ENCODE assay signal across 19 mouse cellular contexts in genomic region chr14:77567120-77567519, GRCm38 (mm10).
"Had no signal": no experiment of that assay in that cellular context is flagged by ENCODE, and none has a peak within 500 bp of the region (broad histone marks: within the 10 kb centered on the region; RNA-seq: fewer than 3 reads in every experiment).

No protein-coding gene starts in this region.

- H3K36me3 ChIP-seq: liver, embryonic 13.5 days; liver, embryonic 15.5 days; midbrain, embryonic 10.5 days; midbrain, embryonic 13.5 days; midbrain, embryonic 15.5 days; neural tube, embryonic 13.5 days; neural tube, embryonic 15.5 days had no signal

- ATAC-seq: liver, postnatal 0 days; midbrain, embryonic 13.5 days; midbrain, embryonic 15.5 days had no signal

- H3K9me3 ChIP-seq: liver, embryonic 13.5 days; liver, embryonic 15.5 days; midbrain, embryonic 10.5 days; midbrain, embryonic 13.5 days; midbrain, embryonic 15.5 days; neural tube, embryonic 13.5 days; neural tube, embryonic 15.5 days had no signal

- H3K27ac ChIP-seq: liver, embryonic 13.5 days; liver, embryonic 15.5 days; midbrain, embryonic 10.5 days; midbrain, embryonic 13.5 days; midbrain, embryonic 15.5 days; neural tube, embryonic 13.5 days; neural tube, embryonic 15.5 days had no signal

- H3K4me1 ChIP-seq: liver, embryonic 13.5 days; liver, embryonic 15.5 days; midbrain, embryonic 10.5 days; midbrain, embryonic 13.5 days; midbrain, embryonic 15.5 days; neural tube, embryonic 13.5 days; neural tube, embryonic 15.5 days had no signal

- H3K4me2 ChIP-seq: liver, embryonic 11.5 days; liver, embryonic 13.5 days; liver, embryonic 15.5 days; midbrain, embryonic 13.5 days; midbrain, embryonic 15.5 days; neural tube, embryonic 13.5 days; neural tube, embryonic 15.5 days had no signal

- H3K27me3 ChIP-seq: liver, embryonic 13.5 days; liver, embryonic 15.5 days; midbrain, embryonic 13.5 days; midbrain, embryonic 15.5 days; neural tube, embryonic 13.5 days; neural tube, embryonic 15.5 days had no signal

- H3K9ac ChIP-seq: liver, embryonic 13.5 days; liver, embryonic 15.5 days; liver, postnatal 0 days; midbrain, embryonic 13.5 days; midbrain, embryonic 15.5 days; neural tube, embryonic 13.5 days; neural tube, embryonic 15.5 days had no signal

- DNase-seq: liver; liver, embryonic 13.5 days; liver, postnatal 0 days; retina, postnatal 1 day; right cerebral cortex, adult 18-20 months; right cerebral cortex, postnatal 25 days; right cerebral cortex, postnatal 4 days; spleen, adult 18-20 months; thymus, adult 18-20 months; thymus, postnatal 14 days; thymus, postnatal 36 days had no signal

- H3K4me3 ChIP-seq: liver, embryonic 13.5 days; liver, embryonic 15.5 days; midbrain, embryonic 10.5 days; midbrain, embryonic 13.5 days; midbrain, embryonic 15.5 days; myocyte; neural tube, embryonic 13.5 days; neural tube, embryonic 15.5 days had no signal
